Mouse (Mus musculus) lung, postnatal 4 days (tissue): ENCODE measurements at regions not wholly inside any gene's neighbourhood (a gene's known extent, or its start where the extent isn't known, plus 50 kb on each side); places are given as distances from the start of the nearest gene placed in this dataset.

Experiments
- DNase-seq, 2 experiments: peaks; one replicate each; pipeline ENCODE4 v3.0.0; 2021

- peak in 1 of 2 experiments; percentile 12 for DNase-seq
Measured at GRCm38 (mm10) chr13:107239035-107239387, 217.1 kb upstream of the Kif2a start.

- peak; percentile 27 for DNase-seq
Measured at GRCm38 (mm10) chr13:107238364-107239034, 216.6 kb upstream of the Kif2a start.

GRCm38 (mm10) chr13:107219456-107219855 is 197.5 kb upstream of the Kif2a start:
- peak; percentile 5 to 22 for DNase-seq

GRCm38 (mm10) chr13:107218351-107218750 is 196.4 kb upstream of the Kif2a start:
- DNase-seq: no peak

- no peak for DNase-seq
Measured at GRCm38 (mm10) chr13:107217825-107218224, 195.9 kb upstream of the Kif2a start.

GRCm38 (mm10) chr13:107213281-107213680 is 191.4 kb upstream of the Kif2a start:
- no peak for DNase-seq

- DNase-seq: no peak
Measured at GRCm38 (mm10) chr13:107210676-107211075, 188.8 kb upstream of the Kif2a start.

- peak; percentile 65 to 67 for DNase-seq
Measured at GRCm38 (mm10) chr13:107207354-107208181, 185.6 kb upstream of the Kif2a start.

- DNase-seq: no peak
Measured at GRCm38 (mm10) chr13:107199875-107200274, 177.9 kb upstream of the Kif2a start.

- no peak for DNase-seq
Measured at GRCm38 (mm10) chr13:107193426-107193825, 171.5 kb upstream of the Kif2a start.

GRCm38 (mm10) chr13:107187258-107187878 is 165.4 kb upstream of the Kif2a start:
- no peak for DNase-seq

- peak; percentile 59 to 73 for DNase-seq
Measured at GRCm38 (mm10) chr13:107182544-107182943, 160.6 kb upstream of the Kif2a start.

- DNase-seq: no peak
Measured at GRCm38 (mm10) chr13:107179551-107179950, 157.6 kb upstream of the Kif2a start.

GRCm38 (mm10) chr13:107177595-107177994 is 155.7 kb upstream of the Kif2a start:
- DNase-seq: no peak

- DNase-seq: no peak
Measured at GRCm38 (mm10) chr13:107175891-107176290, 154.0 kb upstream of the Kif2a start.

- peak; percentile 60 to 70 for DNase-seq
Measured at GRCm38 (mm10) chr13:107168599-107169149, 146.7 kb upstream of the Kif2a start.

GRCm38 (mm10) chr13:107167856-107168598 is 146.1 kb upstream of the Kif2a start:
- DNase-seq: no peak

GRCm38 (mm10) chr13:107151548-107151947 is 129.6 kb upstream of the Kif2a start:
- no peak for DNase-seq

- no peak for DNase-seq
Measured at GRCm38 (mm10) chr13:107141209-107141608, 119.3 kb upstream of the Kif2a start.

- DNase-seq: no peak
Measured at GRCm38 (mm10) chr13:107134125-107134524, 112.2 kb upstream of the Kif2a start.

- DNase-seq: peak; percentile 12 to 49
Measured at GRCm38 (mm10) chr13:107126636-107127035, 104.7 kb upstream of the Kif2a start.

GRCm38 (mm10) chr13:107124130-107124668 is 102.3 kb upstream of the Kif2a start:
- peak in 1 of 2 experiments; percentile 38 for DNase-seq
